Mouse (Mus musculus) cerebellum, adult 2 months (tissue): Measurements from ENCODE around the gene Nkx2-2.

Experiments used
- CTCF ChIP-seq: fragments of 200-500 bp; IDR thresholded peaks from 2 replicates; pipeline ENCODE4 v1.5.1; 2011; ENCODE audit warnings: low read depth, mild to moderate bottlenecking, control low read depth, low read length, moderate library complexity, borderline replicate concordance; ENCODE audit not compliant: insufficient read depth
- POLR2A ChIP-seq: fragments of 200-500 bp; IDR thresholded peaks from 2 replicates; pipeline ENCODE4 v1.6.1; 2011; ENCODE audit warnings: low read length, control low read depth, borderline replicate concordance; ENCODE audit not compliant: insufficient read depth

GRCm38 (mm10) chr2:147181926-147182708, 11.9 kb downstream of the Nkx2-2 start:
- no peak for TF ChIP-seq CTCF
- no peak for TF ChIP-seq POLR2A
